Mouse (Mus musculus) kidney, adult 2 months (tissue): ENCODE data around the gene Lars2. TPM values are rescaled to one million over a fixed set of nuclear protein-coding genes. Genes with fewer than 3 reads are reported as not detected.
A peak's percentile ranks its signal among the peaks of the same experiment; 100 is the strongest.

Experiments
- DNase-seq: peaks from one replicate; pipeline ENCODE4 v3.0.0; 2021
- H3K27ac ChIP-seq: fragments of 200-500 bp; 2 replicates; pipeline ENCODE4 v1.5.1; 2012; ENCODE audit warnings: low read depth, low read length, control low read depth, inconsistent platforms; ENCODE audit not compliant: insufficient read depth
- H3K27me3 ChIP-seq: fragments of 200-500 bp; replicated peaks from 2 replicates; pipeline ENCODE4 v1.6.1; 2012; ENCODE audit warnings: mild to moderate bottlenecking, moderate library complexity, low read length, inconsistent platforms; ENCODE audit not compliant: control insufficient read depth, insufficient read depth
- H3K36me3 ChIP-seq: fragments of 200-500 bp; 2 replicates; pipeline ENCODE4 v1.6.1; 2012; ENCODE audit warnings: mild to moderate bottlenecking, moderate library complexity, low read length, inconsistent platforms; ENCODE audit not compliant: control insufficient read depth, insufficient read depth
- H3K4me1 ChIP-seq: fragments of 200-500 bp; 2 replicates; pipeline ENCODE4 v1.6.1; 2011; ENCODE audit warnings: low read length; ENCODE audit not compliant: control insufficient read depth, insufficient read depth
- H3K4me3 ChIP-seq: fragments of 200-500 bp; 2 replicates; pipeline ENCODE4 v1.5.1; 2011; ENCODE audit warnings: mild to moderate bottlenecking, low read depth, low read length, control low read depth; ENCODE audit not compliant: insufficient read depth
- CTCF ChIP-seq: fragments of 200-500 bp; conservative IDR thresholded peaks from 2 replicates; pipeline ENCODE4 v1.5.1; 2011; ENCODE audit warnings: low read depth, mild to moderate bottlenecking, control low read depth, low read length, moderate library complexity, mixed read lengths; ENCODE audit not compliant: insufficient read depth, insufficient read length
- POLR2A ChIP-seq: fragments of 200-500 bp; IDR thresholded peaks from one replicate; pipeline ENCODE4 v1.6.1; 2011; ENCODE audit warnings: low read depth, low read length, control low read depth
- WGBS: fragments of 180-500 bp; shearing (Covaris S2); methylation state at CpG from one replicate; pipeline ENCODE4 v1.1.7; 2018; 5-methylcytosine and 5-hydroxymethylcytosine counted together
- polyA plus RNA-seq: library from polyadenylated mRNA; depleted of rRNA; stranded (reverse); fragments of >200 nt; gene quantifications from 2 replicates; pipeline ENCODE4 v1.2.3, GENCODE M21; 2012

Lars2 gene
- polyA plus RNA-seq, 1 experiment = 1,036 TPM

- Histone ChIP-seq H3K27me3 (no peaks in the 10 kb centered on the region), H3K4me3 (no peak overlapping the region), H3K27ac (no peak overlapping the region), H3K4me1 (peaks cover 17% of the 10 kb centered on the region), H3K36me3 (no peaks in the 10 kb centered on the region)
- WGBS = 86% methylated on average over 3 of the region's 3 CpGs
- DNase-seq = no peak
- TF ChIP-seq POLR2A (no peak), CTCF (no peak)
Measured at GRCm38 (mm10) chr9:123484830-123485229, 118.1 kb downstream of the Lars2 start.

- WGBS = 92% methylated on average over 4 of the region's 4 CpGs
- no peak for TF ChIP-seq POLR2A
- no peak for TF ChIP-seq CTCF
- peaks cover 14% of the 10 kb centered on the region for H3K4me1 ChIP-seq
- H3K27ac ChIP-seq = no peak overlapping the region
- H3K27me3 ChIP-seq = no peaks in the 10 kb centered on the region
- no peaks in the 10 kb centered on the region for H3K36me3 ChIP-seq
- no peak for DNase-seq
- no peak overlapping the region for H3K4me3 ChIP-seq
Measured at GRCm38 (mm10) chr9:123485561-123485960, 118.8 kb downstream of the Lars2 start.

- Histone ChIP-seq H3K4me3 (no peak overlapping the region), H3K27ac (no peak overlapping the region), H3K27me3 (no peaks in the 10 kb centered on the region), H3K4me1 (peaks cover 10% of the 10 kb centered on the region), H3K36me3 (no peaks in the 10 kb centered on the region)
- DNase-seq = no peak
- WGBS = 70% methylated on average over 3 of the region's 3 CpGs
- TF ChIP-seq POLR2A = no peak
- no peak for TF ChIP-seq CTCF
Measured at GRCm38 (mm10) chr9:123486635-123487034, 119.9 kb downstream of the Lars2 start.

GRCm38 (mm10) chr9:123489073-123489472 is 122.3 kb downstream of the Lars2 start:
- Histone ChIP-seq H3K27ac (0 out of 2 replicates have a peak overlapping the region, but pooled peaks have one; percentile 9), H3K36me3 (no peaks in the 10 kb centered on the region), H3K4me3 (no peak overlapping the region), H3K27me3 (no peaks in the 10 kb centered on the region), H3K4me1 (peaks cover 21% of the 10 kb centered on the region)
- 43% methylated on average over 2 of the region's 2 CpGs for WGBS
- TF ChIP-seq CTCF (no peak), POLR2A (no peak)
- DNase-seq = peak; percentile 27

GRCm38 (mm10) chr9:123489727-123490343 is 123.1 kb downstream of the Lars2 start:
- TF ChIP-seq POLR2A (no peak), CTCF (no peak)
- Histone ChIP-seq H3K27ac (no peak overlapping the region), H3K27me3 (no peaks in the 10 kb centered on the region), H3K36me3 (no peaks in the 10 kb centered on the region), H3K4me3 (no peak overlapping the region), H3K4me1 (peaks cover 21% of the 10 kb centered on the region)
- DNase-seq = no peak
- 34% methylated on average over 9 of the region's 9 CpGs for WGBS

GRCm38 (mm10) chr9:123490930-123491329 is 124.2 kb downstream of the Lars2 start:
- TF ChIP-seq CTCF (no peak), POLR2A (no peak)
- no peak overlapping the region for H3K27ac ChIP-seq
- peaks cover 21% of the 10 kb centered on the region for H3K4me1 ChIP-seq
- DNase-seq = no peak
- WGBS = 68% methylated on average over 5 of the region's 5 CpGs
- no peak overlapping the region for H3K4me3 ChIP-seq
- H3K27me3 ChIP-seq = no peaks in the 10 kb centered on the region
- H3K36me3 ChIP-seq = no peaks in the 10 kb centered on the region

GRCm38 (mm10) chr9:123491917-123492585 is 125.3 kb downstream of the Lars2 start:
- H3K4me3 ChIP-seq = no peak overlapping the region
- no peaks in the 10 kb centered on the region for H3K36me3 ChIP-seq
- peak; percentile 67 for DNase-seq
- TF ChIP-seq POLR2A = no peak
- no peak for TF ChIP-seq CTCF
- 0 out of 2 replicates have a peak overlapping the region, but pooled peaks have one; percentile 26 for H3K27ac ChIP-seq
- WGBS = 45% methylated on average over 9 of the region's 9 CpGs
- H3K4me1 ChIP-seq = peaks cover 17% of the 10 kb centered on the region
- no peaks in the 10 kb centered on the region for H3K27me3 ChIP-seq
